Mouse (Mus musculus) neural tube, embryonic 15.5 days (tissue): ENCODE results near the gene Bmpr1b. TPM values are rescaled to one million over a fixed set of nuclear protein-coding genes. Genes with fewer than 3 reads are reported as not detected.
A peak's percentile ranks its signal among the peaks of the same experiment; 100 is the strongest.

Experiments used
- ATAC-seq: fragments of 200-750 bp; cut with Nextera tagmentation; 2 replicates; pipeline ENCODE4 v1.8.0; 2017; ENCODE audit warnings: mild to moderate bottlenecking, moderate TSS enrichment, moderate library complexity; ENCODE audit not compliant: low FRiP score
- H3K27ac ChIP-seq: fragments of 300-500 bp; sonication (generic); replicated peaks from 2 replicates; pipeline ENCODE4 v1.5.1; 2015; ENCODE audit warnings: mild to moderate bottlenecking, inconsistent platforms
- H3K27me3 ChIP-seq: fragments of 300-500 bp; sonication (generic); replicated peaks from 2 replicates; pipeline ENCODE4 v1.6.1; 2015; ENCODE audit warnings: inconsistent platforms
- H3K36me3 ChIP-seq: fragments of 300-500 bp; sonication (generic); 2 replicates; pipeline ENCODE4 v1.6.1; 2015; ENCODE audit warnings: inconsistent platforms
- H3K4me1 ChIP-seq: fragments of 300-500 bp; sonication (generic); 2 replicates; pipeline ENCODE4 v1.6.1; 2015; ENCODE audit warnings: inconsistent platforms
- H3K4me2 ChIP-seq: fragments of 300-500 bp; sonication (generic); 2 replicates; pipeline ENCODE4 v1.6.1; 2015; ENCODE audit warnings: inconsistent platforms, mild to moderate bottlenecking, moderate library complexity
- H3K4me3 ChIP-seq: fragments of 300-500 bp; sonication (generic); replicated peaks from 2 replicates; pipeline ENCODE4 v1.5.1; 2015; ENCODE audit warnings: mild to moderate bottlenecking, inconsistent platforms
- H3K9ac ChIP-seq: fragments of 300-500 bp; sonication (generic); replicated peaks from 2 replicates; pipeline ENCODE4 v1.6.1; 2015; ENCODE audit warnings: mild to moderate bottlenecking, inconsistent platforms
- H3K9me3 ChIP-seq: fragments of 300-500 bp; sonication (generic); replicated peaks from 2 replicates; pipeline ENCODE4 v1.6.1; 2016; ENCODE audit warnings: inconsistent platforms
- WGBS: fragments of 180-500 bp; shearing (Covaris S2); methylation state at CpG from one replicate; pipeline ENCODE4 v1.1.7; 2015; ENCODE audit warnings: mixed read lengths; 5-methylcytosine and 5-hydroxymethylcytosine counted together
- polyA plus RNA-seq: library from polyadenylated mRNA; unstranded; fragments of >200 nt; fragmentation: Nextera tagmentation; extraction: Ambion mirVana; gene quantifications from 2 replicates; pipeline ENCODE4 v1.2.1, GENCODE M21; 2015

Bmpr1b gene
- polyA plus RNA-seq, 1 experiment from 2014 or later = 4.8 TPM

DNA sequence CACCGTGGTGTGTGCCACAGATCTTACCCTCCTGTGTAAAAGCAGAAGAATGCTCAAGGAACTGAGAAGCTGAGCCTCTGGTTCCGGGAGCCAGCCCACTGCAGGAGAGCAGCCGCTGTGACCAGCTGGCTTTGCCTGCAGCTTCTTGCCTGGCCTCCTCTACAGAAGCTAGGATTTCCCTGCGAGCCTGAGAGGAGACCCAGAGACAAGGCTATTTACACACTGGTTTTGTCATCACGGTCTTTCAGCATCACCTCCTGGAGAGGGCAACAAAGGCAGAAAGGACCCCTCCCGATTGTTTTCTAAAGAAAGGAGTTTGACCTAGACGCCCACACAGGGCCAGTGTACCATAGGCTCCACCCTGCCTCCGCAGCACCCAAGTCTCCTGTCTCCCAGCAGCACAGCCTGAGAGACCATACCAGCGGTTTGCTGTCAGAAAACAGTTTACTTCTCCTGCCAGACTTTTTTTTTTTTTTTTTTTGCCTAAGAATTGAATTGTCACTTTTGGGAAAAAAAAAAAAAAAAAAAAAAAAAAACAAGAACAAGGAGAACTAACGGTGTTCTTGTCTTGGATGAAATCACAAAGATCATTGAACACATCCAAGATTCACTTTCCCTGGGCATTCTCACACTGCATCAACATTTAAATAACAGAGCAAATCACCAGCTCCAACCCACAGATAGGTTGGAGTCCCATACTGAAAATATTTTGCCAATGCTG, 237.7 kb downstream of the Bmpr1b start:
- WGBS = 4% methylated on average over 10 of the region's 10 CpGs
- H3K9me3 ChIP-seq = no peaks in the 10 kb centered on the region
- H3K4me1 ChIP-seq = peaks cover 27% of the 10 kb centered on the region
- peak; percentile 52; the same call in 1 of the 2 replicates for ATAC-seq
- H3K9ac ChIP-seq = 0 out of 2 replicates have a peak overlapping the region, but pooled peaks have one; percentile 23
- peak overlapping the region; percentile 67 for H3K27ac ChIP-seq
- peak overlapping the region; percentile 22 for H3K4me3 ChIP-seq
- no peaks in the 10 kb centered on the region for H3K36me3 ChIP-seq
- peak overlapping the region; percentile 48 for H3K4me2 ChIP-seq
- H3K27me3 ChIP-seq = no peaks in the 10 kb centered on the region

DNA sequence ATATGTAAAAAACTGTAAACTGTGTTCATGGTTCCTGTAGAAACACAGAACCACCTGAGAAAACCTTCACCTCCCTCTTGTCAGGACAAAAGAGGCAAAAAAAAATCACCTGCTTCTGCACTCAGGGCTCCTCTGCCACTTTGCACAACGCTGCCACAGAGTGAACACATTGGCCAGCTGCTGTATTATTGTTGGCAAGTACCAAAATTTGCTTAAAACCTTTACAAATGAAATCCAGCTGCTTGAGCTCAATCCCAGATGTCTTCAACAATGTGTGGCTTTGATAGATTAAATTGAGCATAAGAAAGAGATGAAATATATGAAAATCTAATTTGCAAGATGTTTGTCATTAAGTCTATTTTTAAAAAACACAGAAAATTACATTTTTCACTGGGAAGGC, 245.8 kb downstream of the Bmpr1b start:
- WGBS = 44% methylated on average over 1 of the region's 1 CpGs

DNA sequence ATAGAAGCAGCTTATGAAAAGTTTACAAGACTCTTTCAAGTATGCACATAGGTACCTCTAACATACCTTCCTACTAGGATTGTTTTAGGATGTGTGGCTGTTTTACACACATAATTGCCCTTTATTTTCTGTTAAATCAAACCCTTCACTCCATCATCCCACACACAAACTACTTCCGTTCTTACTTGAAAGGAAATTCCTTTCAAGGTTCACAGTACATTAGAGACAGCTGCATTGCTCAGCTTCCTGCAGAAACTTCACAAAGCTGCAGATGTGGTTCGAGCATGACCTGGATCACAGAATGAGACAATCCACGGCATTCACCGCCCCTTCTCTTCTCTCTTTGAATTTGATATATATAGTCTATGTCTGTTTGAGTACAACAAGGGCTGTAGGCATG, 248.1 kb downstream of the Bmpr1b start:
- ATAC-seq = no peak
- Histone ChIP-seq H3K27ac (no peak overlapping the region), H3K4me1 (no peaks in the 10 kb centered on the region), H3K36me3 (no peaks in the 10 kb centered on the region), H3K27me3 (no peaks in the 10 kb centered on the region), H3K9ac (no peak overlapping the region), H3K4me3 (no peak overlapping the region), H3K4me2 (no peak overlapping the region), H3K9me3 (no peaks in the 10 kb centered on the region)
- 32% methylated on average over 4 of the region's 4 CpGs for WGBS

More for the DNA sequence above, 245.8 kb downstream of the Bmpr1b start:
- no peak overlapping the region for H3K9ac ChIP-seq
- no peak overlapping the region for H3K4me3 ChIP-seq
- H3K4me1 ChIP-seq = no peaks in the 10 kb centered on the region
- ATAC-seq = no peak
- H3K27ac ChIP-seq = no peak overlapping the region
- no peaks in the 10 kb centered on the region for H3K27me3 ChIP-seq
- H3K36me3 ChIP-seq = no peaks in the 10 kb centered on the region
- H3K4me2 ChIP-seq = no peak overlapping the region
- no peaks in the 10 kb centered on the region for H3K9me3 ChIP-seq

DNA sequence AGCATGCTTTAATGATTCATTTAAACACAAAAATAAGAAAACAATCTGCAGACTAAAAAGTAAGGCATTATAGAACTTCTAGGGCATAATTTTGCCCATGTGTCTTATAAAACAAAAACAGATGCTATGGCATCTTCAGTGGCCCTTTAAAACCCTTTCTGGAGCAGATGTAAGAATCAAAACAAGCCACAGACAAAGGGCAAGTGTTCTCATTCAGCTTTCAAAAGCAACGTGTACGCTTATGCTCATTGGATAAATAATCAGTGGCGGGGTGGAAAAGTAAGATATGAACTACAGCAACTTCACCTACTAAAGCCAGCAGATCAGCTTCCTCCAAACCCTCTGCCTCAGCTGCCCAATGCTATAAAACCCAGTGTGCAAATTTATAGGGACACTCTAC, 249.6 kb downstream of the Bmpr1b start:
- H3K27me3 ChIP-seq = no peaks in the 10 kb centered on the region
- ATAC-seq = no peak
- no peak overlapping the region for H3K27ac ChIP-seq
- H3K9me3 ChIP-seq = no peaks in the 10 kb centered on the region
- H3K4me2 ChIP-seq = no peak overlapping the region
- H3K36me3 ChIP-seq = no peaks in the 10 kb centered on the region
- H3K4me3 ChIP-seq = no peak overlapping the region
- no peak overlapping the region for H3K9ac ChIP-seq
- 43% methylated on average over 3 of the region's 3 CpGs for WGBS
- H3K4me1 ChIP-seq = no peaks in the 10 kb centered on the region

DNA sequence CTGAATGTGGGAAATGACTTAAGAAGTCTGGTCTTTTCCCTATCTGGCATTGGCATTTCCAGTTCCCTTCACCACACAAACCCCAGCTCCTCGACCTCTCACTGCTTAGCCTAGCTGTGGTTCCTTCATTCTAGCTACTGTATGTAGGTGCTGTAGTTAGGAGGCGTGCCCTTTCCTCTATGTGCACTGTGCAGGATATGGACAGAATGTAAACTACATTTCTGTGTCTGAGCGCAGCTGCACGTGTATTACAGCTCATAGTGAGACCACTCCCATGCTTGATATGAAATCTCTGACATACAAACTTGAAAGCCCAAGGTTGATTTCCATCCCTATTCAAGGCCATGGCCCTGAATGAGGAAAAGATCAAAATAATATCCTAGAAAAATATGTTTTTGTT, 252.1 kb downstream of the Bmpr1b start:
- ATAC-seq = no peak
- 85% methylated on average over 4 of the region's 4 CpGs for WGBS
- no peak overlapping the region for H3K27ac ChIP-seq

DNA sequence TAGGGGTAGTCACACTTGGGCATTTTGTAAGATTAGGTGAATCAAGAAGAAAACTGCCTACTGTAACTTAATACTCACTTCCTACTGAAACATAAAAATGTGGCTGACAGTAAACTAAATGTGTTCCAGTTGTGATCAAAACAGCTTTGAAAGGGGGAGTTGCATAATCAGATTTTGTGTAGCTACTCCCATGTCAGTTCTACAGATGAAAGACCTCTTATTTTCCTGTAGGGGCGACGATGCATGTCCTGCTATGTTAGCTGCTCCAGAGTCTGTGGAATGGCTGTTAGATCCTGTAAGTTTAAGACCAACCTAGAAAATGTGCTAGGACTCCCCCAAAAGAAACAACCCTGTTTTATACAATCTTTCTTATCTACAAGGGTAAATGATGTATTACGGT, 253.2 kb downstream of the Bmpr1b start:
- H3K9me3 ChIP-seq = no peaks in the 10 kb centered on the region
- H3K4me2 ChIP-seq = no peak overlapping the region
- H3K4me3 ChIP-seq = no peak overlapping the region
- no peaks in the 10 kb centered on the region for H3K36me3 ChIP-seq
- WGBS = 92% methylated on average over 3 of the region's 3 CpGs
- H3K27me3 ChIP-seq = no peaks in the 10 kb centered on the region
- no peak overlapping the region for H3K27ac ChIP-seq
- H3K9ac ChIP-seq = no peak overlapping the region
- ATAC-seq = no peak
- no peaks in the 10 kb centered on the region for H3K4me1 ChIP-seq

More for the DNA sequence above, 252.1 kb downstream of the Bmpr1b start:
- H3K4me3 ChIP-seq = no peak overlapping the region
- H3K27me3 ChIP-seq = no peaks in the 10 kb centered on the region
- H3K9ac ChIP-seq = no peak overlapping the region
- H3K36me3 ChIP-seq = no peaks in the 10 kb centered on the region
- H3K9me3 ChIP-seq = no peaks in the 10 kb centered on the region
- H3K4me2 ChIP-seq = no peak overlapping the region
- no peaks in the 10 kb centered on the region for H3K4me1 ChIP-seq

DNA sequence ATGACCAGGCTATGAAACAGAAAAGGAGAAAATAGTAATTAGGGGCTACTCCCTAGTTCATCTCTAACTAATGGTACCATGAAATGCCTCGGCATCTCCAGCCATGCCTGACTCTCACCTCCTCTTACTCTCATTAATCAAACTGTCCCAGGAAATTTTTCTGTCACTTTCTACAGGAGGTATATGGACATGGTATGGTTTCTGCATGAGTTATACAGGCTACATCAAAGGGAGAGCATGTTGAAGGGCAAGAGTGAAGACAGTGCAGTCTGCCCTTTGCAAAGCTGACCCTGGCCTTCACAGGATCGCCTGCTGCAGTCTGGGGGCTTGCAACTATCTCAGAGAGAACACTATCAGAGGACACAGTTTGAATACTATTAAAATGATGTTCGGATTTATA, 254.6 kb downstream of the Bmpr1b start:
- Histone ChIP-seq H3K36me3 (no peaks in the 10 kb centered on the region), H3K27ac (no peak overlapping the region), H3K9me3 (no peaks in the 10 kb centered on the region), H3K9ac (no peak overlapping the region), H3K4me3 (no peak overlapping the region), H3K27me3 (no peaks in the 10 kb centered on the region), H3K4me2 (no peak overlapping the region), H3K4me1 (no peaks in the 10 kb centered on the region)
- no peak for ATAC-seq
- 81% methylated on average over 3 of the region's 3 CpGs for WGBS

DNA sequence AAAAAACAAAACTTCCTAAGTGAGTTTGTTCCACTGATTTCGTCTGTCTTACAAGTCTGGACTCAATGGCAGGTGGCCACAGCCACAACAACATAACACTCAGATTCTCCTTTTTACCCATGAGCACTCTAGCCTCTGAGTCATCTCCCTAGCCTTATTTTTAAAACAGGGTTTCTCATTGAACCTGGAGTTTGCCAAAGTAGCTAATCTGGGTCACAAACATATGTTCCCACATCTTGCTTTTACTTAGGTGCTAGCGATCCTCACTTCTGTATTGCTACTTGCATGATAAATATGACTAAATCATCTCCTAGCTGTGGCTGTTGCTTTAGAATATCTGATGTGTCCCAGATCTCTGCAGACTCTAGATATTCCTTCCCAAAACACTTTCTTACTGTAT, 260.1 kb downstream of the Bmpr1b start:
- 92% methylated on average over 2 of the region's 2 CpGs for WGBS
- ATAC-seq = no peak
- H3K9ac ChIP-seq = no peak overlapping the region

DNA sequence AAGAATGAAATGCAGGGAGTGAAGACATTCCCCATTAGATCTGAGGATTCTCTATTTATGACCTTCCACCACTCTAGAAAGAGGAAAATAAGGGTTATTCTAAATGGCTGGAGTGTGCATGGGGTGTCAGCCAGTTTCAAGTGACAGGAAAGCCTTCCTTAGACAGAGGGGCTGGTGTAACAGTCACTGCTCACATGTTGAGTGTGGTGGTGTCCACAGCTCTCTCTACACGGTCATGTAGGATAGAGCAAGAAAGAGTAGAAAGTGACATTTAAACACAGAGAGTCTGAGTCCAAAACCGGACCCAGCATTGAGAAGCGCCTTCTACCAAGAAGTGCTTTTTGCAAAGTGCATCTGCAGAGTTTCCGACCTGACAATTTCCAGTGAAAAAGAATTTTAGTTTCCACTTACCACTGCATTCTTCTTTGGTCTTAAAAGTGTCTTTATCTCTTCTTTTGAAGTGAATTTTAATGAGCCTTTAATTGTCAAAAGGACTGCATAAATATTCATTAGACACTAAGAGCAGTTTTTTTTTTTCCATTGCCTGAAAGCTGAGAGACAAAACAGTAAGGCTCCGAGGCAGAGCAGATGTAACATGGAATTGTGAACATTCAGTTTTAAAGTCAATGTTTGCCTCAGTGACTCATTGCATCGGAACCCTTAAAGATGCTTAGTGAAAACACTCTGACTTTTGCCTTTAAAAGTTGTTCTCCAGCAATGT, 263.2 kb downstream of the Bmpr1b start:
- no peaks in the 10 kb centered on the region for H3K4me1 ChIP-seq
- H3K9me3 ChIP-seq = no peaks in the 10 kb centered on the region
- H3K27ac ChIP-seq = no peak overlapping the region
- H3K36me3 ChIP-seq = no peaks in the 10 kb centered on the region
- H3K27me3 ChIP-seq = no peaks in the 10 kb centered on the region
- H3K4me2 ChIP-seq = no peak overlapping the region
- WGBS = 41% methylated on average over 6 of the region's 6 CpGs
- ATAC-seq = no peak
- H3K4me3 ChIP-seq = no peak overlapping the region
- no peak overlapping the region for H3K9ac ChIP-seq

More for the DNA sequence above, 260.1 kb downstream of the Bmpr1b start:
- Histone ChIP-seq H3K4me3 (no peak overlapping the region), H3K4me2 (no peak overlapping the region), H3K36me3 (no peaks in the 10 kb centered on the region), H3K4me1 (no peaks in the 10 kb centered on the region), H3K27ac (no peak overlapping the region), H3K27me3 (no peaks in the 10 kb centered on the region), H3K9me3 (no peaks in the 10 kb centered on the region)

DNA sequence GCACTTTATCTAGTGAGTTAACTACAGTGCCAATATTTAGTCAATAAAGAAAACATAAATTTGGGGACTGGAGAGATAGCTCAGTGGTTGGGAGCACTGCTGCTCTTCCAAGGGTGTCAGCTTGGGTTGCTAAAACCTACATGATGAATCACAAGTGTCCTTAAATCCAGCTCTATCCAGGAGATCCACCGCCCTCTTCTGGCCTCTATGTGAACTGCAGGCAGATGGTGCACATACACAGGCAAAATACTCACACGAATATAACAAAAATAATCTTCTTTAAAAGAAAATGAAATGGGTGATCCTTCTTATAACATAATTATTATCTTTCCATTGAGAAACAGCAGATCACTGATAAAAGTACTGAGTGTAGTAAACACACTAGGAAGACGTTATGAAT, 268.9 kb downstream of the Bmpr1b start:
- Histone ChIP-seq H3K4me2 (no peak overlapping the region), H3K36me3 (no peaks in the 10 kb centered on the region), H3K9me3 (no peaks in the 10 kb centered on the region), H3K4me1 (no peaks in the 10 kb centered on the region), H3K9ac (no peak overlapping the region), H3K4me3 (no peak overlapping the region), H3K27me3 (no peaks in the 10 kb centered on the region), H3K27ac (no peak overlapping the region)
- no peak for ATAC-seq
- 93% methylated on average over 3 of the region's 3 CpGs for WGBS

DNA sequence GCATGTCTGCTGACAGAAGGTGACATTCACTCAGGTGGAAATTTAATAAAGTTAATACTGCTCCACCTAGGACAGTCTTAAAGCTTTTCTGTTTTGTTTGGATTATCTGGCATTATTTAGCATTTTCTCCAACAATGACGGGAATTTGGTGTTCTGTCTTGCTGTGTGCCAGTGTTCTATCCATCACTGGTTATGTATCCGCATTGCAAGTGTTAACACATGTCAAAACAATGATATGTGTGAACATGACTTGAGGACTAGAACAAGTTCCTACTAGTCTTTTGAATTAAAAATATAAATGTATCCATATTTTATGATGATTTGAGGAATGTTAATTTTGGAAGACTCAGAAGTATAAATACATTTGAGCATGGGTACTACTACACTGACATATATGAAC, 269.7 kb downstream of the Bmpr1b start:
- Histone ChIP-seq H3K4me3 (no peak overlapping the region), H3K4me1 (no peaks in the 10 kb centered on the region), H3K9me3 (no peaks in the 10 kb centered on the region), H3K4me2 (no peak overlapping the region), H3K27ac (no peak overlapping the region), H3K36me3 (no peaks in the 10 kb centered on the region), H3K27me3 (no peaks in the 10 kb centered on the region), H3K9ac (no peak overlapping the region)
- 90% methylated on average over 2 of the region's 2 CpGs for WGBS
- no peak for ATAC-seq

DNA sequence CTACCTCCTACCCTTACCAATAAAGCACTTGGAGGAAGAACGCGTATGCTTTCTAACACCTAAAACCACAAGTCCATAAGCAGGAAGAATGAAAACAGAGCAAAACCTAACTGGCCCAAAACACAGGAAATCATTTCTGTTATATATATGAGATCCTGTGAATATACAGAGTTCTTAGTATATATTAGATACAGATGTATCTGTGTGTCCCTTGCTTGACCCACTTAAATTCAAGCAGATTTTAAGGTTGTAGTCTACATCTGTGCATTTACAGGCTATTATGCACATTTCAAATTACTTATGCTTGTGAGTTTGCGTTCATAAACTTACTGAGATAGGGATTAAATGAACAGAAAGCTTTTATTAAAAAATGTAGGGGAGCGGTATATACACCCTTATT, 271.5 kb downstream of the Bmpr1b start:
- no peak for ATAC-seq
- Histone ChIP-seq H3K4me2 (no peak overlapping the region), H3K27ac (no peak overlapping the region), H3K9me3 (no peaks in the 10 kb centered on the region), H3K27me3 (no peaks in the 10 kb centered on the region), H3K4me3 (no peak overlapping the region), H3K36me3 (no peaks in the 10 kb centered on the region), H3K9ac (no peak overlapping the region), H3K4me1 (no peaks in the 10 kb centered on the region)
- 93% methylated on average over 4 of the region's 4 CpGs for WGBS
